Mouse (Mus musculus): ENCODE measurements around the gene Gna14. TPM values are rescaled to one million over a fixed set of nuclear protein-coding genes. Genes with fewer than 3 reads are reported as not detected.

The Gna14 gene
- polyA plus RNA-seq, 1 experiment from 2014 or later, result 1.3 TPM

DNA sequence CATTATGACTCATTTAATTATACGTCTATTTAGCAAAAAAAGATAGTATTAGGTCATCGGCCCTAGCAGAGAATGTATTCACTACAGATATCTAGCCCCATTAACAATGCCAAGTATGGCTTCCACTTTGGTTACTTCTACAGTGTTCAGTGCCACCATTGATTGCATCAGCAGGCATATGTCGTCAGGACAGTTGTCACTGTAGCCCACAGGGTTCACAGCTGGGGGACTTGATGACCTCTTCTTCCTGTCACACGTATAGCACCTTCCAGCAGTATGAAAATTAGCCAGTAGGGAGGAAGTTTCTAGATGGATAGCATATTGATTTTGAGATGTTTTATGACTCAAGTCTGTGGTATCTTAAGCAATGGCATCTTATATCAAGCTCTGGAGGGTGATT is 78.6 kb downstream of the Gna14 start:
- no peak for ATAC-seq (replicated peaks; ENCODE audit: extremely low read depth, insufficient read depth, low FRiP score)
- no peaks in the 10 kb centered on the region for H3K27me3 ChIP-seq (ENCODE audit: control insufficient read depth, insufficient read depth, low read length)
- WGBS, result 68% methylated on average over 4 of the region's 4 CpGs

DNA sequence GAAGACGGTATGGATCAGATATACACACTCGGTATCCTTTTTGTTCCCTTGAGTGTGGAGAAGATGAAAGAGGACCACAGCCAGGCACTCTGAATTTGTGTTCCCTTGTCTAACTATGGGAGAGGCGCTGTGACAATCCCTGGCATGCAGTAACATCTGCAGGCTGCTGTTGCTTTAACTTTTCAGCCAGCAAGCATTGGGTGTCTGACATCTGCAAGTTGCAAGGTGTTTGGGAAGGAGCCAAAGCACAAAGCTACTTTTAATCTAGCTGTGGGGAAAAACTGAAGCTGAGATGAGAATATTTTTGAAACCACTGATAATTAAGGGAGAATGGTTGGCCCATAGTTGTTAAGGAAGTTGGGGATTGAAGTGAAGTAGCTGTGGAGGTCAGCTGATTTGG is 83.0 kb downstream of the Gna14 start:
- H3K36me3 ChIP-seq (ENCODE audit: control insufficient read depth, insufficient read depth), result no peaks in the 10 kb centered on the region
- 0 out of 2 replicates have a peak, but pooled peaks cover 3% of the 10 kb centered on the region for H3K4me1 ChIP-seq (ENCODE audit: control insufficient read depth, insufficient read depth, low read length)
- 60% methylated on average over 3 of the region's 3 CpGs for WGBS
- no peak overlapping the region for H3K4me2 ChIP-seq (ENCODE audit: low read depth, low read length)
- H3K9me3 ChIP-seq (replicated peaks; ENCODE audit: control insufficient read depth, low read length), result no peaks in the 10 kb centered on the region
- no peak overlapping the region for H3K27ac ChIP-seq (ENCODE audit: low read length)
- ATAC-seq (replicated peaks; ENCODE audit: extremely low read depth, insufficient read depth, low FRiP score), result no peak
- no peaks in the 10 kb centered on the region for H3K27me3 ChIP-seq (ENCODE audit: control insufficient read depth, insufficient read depth, low read length)
- H3K4me3 ChIP-seq (ENCODE audit: low read length), result no peak overlapping the region
- no peak overlapping the region for H3K9ac ChIP-seq (ENCODE audit: low read length)

More for the DNA sequence above, 78.6 kb downstream of the Gna14 start:
- H3K27ac ChIP-seq (ENCODE audit: low read length), result no peak overlapping the region
- H3K4me2 ChIP-seq (ENCODE audit: low read depth, low read length), result no peak overlapping the region
- no peak overlapping the region for H3K4me3 ChIP-seq (ENCODE audit: low read length)
- no peaks in the 10 kb centered on the region for H3K36me3 ChIP-seq (ENCODE audit: control insufficient read depth, insufficient read depth)
- no peaks in the 10 kb centered on the region for H3K9me3 ChIP-seq (replicated peaks; ENCODE audit: control insufficient read depth, low read length)
- no peak overlapping the region for H3K9ac ChIP-seq (ENCODE audit: low read length)
- 0 out of 2 replicates have a peak, but pooled peaks cover 5% of the 10 kb centered on the region for H3K4me1 ChIP-seq (ENCODE audit: control insufficient read depth, insufficient read depth, low read length)

DNA sequence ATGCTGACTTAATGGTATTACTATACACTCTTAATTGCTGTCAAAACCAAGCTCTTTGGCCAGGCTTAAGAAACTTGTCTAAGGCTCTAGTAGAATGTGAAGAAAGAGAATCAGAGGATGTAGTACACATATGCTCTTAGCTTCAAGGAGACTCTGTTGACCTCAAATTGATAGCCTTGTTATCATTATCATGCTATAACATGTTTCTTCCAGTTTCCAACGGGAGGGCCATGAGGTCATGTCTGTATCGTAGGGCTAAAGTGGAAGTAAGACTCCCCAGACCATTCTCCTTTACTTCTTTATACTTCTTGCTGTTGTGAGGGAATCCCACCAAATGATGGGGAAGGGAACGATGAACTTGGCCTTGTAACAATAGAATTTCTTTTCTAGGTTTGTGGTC is 85.0 kb downstream of the Gna14 start:
- Histone ChIP-seq H3K36me3 (ENCODE audit: control insufficient read depth, insufficient read depth) (no peaks in the 10 kb centered on the region), H3K27ac (ENCODE audit: low read length) (no peak overlapping the region), H3K9me3 (replicated peaks; ENCODE audit: control insufficient read depth, low read length) (no peaks in the 10 kb centered on the region), H3K4me3 (ENCODE audit: low read length) (no peak overlapping the region), H3K27me3 (ENCODE audit: control insufficient read depth, insufficient read depth, low read length) (no peaks in the 10 kb centered on the region), H3K4me1 (ENCODE audit: control insufficient read depth, insufficient read depth, low read length) (0 out of 2 replicates have a peak, but pooled peaks cover 3% of the 10 kb centered on the region), H3K4me2 (ENCODE audit: low read depth, low read length) (no peak overlapping the region), H3K9ac (ENCODE audit: low read length) (no peak overlapping the region)
- no peak for ATAC-seq (replicated peaks; ENCODE audit: extremely low read depth, insufficient read depth, low FRiP score)
- WGBS, result 71% methylated on average over 3 of the region's 3 CpGs

DNA sequence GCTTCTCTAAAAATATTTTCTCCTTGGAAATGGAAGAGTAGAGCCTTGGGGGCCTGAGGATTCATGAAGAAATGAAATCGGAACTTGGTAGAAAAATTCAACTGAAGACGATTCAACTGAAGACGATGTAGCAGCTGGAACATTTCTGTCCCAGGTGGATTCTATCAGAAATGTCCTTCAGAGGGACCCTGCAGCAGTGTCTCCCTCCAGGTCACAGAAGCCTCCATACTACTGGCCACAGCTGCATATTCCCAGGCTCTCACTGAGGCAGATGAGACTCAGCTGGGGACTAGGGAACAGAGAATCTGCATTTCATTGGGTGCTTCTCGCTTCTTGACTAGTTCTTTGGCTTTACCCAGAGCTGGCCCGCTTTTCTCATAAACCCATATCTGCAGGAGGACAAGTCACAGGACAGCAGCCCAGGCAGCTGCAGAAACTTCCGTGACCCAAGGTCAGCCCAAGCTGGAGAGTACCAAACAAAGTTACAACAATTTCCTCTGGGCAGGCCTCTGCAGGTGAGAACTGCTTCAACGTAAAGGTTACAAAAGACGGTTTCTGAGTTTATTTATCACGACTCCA is 90.8 kb downstream of the Gna14 start:
- Histone ChIP-seq H3K9ac (ENCODE audit: low read length) (no peak overlapping the region), H3K36me3 (ENCODE audit: control insufficient read depth, insufficient read depth) (no peaks in the 10 kb centered on the region), H3K27me3 (ENCODE audit: control insufficient read depth, insufficient read depth, low read length) (no peaks in the 10 kb centered on the region), H3K9me3 (replicated peaks; ENCODE audit: control insufficient read depth, low read length) (no peaks in the 10 kb centered on the region), H3K4me3 (ENCODE audit: low read length) (no peak overlapping the region), H3K27ac (ENCODE audit: low read length) (no peak overlapping the region), H3K4me1 (ENCODE audit: control insufficient read depth, insufficient read depth, low read length) (no peaks in the 10 kb centered on the region), H3K4me2 (ENCODE audit: low read depth, low read length) (no peak overlapping the region)
- WGBS, result 78% methylated on average over 9 of the region's 9 CpGs
- no peak for ATAC-seq (replicated peaks; ENCODE audit: extremely low read depth, insufficient read depth, low FRiP score)

DNA sequence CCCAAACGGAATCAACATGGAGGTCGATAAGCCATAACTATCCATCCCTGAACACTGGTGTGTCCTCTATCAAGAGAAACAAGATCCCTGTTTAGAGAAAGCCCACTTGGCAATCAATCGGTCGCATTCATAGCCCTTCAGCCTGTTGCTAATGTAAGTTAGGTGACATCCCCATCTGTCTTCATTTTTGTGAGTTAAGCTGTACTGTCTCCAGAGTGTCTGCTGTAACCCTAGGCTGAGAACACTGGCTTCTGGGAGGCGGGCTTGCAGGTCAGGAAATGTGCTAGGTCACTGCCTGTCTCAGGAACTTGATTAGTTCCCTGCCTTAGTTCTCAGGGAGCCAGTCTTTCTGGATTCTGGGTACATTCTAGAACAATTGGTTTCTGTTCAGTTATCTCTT is 91.5 kb downstream of the Gna14 start:
- no peak overlapping the region for H3K4me2 ChIP-seq (ENCODE audit: low read depth, low read length)
- H3K9ac ChIP-seq (ENCODE audit: low read length), result no peak overlapping the region
- WGBS, result 72% methylated on average over 5 of the region's 5 CpGs
- H3K27ac ChIP-seq (ENCODE audit: low read length), result no peak overlapping the region
- H3K36me3 ChIP-seq (ENCODE audit: control insufficient read depth, insufficient read depth), result no peaks in the 10 kb centered on the region
- H3K4me3 ChIP-seq (ENCODE audit: low read length), result no peak overlapping the region
- H3K9me3 ChIP-seq (replicated peaks; ENCODE audit: control insufficient read depth, low read length), result no peaks in the 10 kb centered on the region
- ATAC-seq (replicated peaks; ENCODE audit: extremely low read depth, insufficient read depth, low FRiP score), result no peak
- H3K27me3 ChIP-seq (ENCODE audit: control insufficient read depth, insufficient read depth, low read length), result no peaks in the 10 kb centered on the region
- H3K4me1 ChIP-seq (ENCODE audit: control insufficient read depth, insufficient read depth, low read length), result no peaks in the 10 kb centered on the region

DNA sequence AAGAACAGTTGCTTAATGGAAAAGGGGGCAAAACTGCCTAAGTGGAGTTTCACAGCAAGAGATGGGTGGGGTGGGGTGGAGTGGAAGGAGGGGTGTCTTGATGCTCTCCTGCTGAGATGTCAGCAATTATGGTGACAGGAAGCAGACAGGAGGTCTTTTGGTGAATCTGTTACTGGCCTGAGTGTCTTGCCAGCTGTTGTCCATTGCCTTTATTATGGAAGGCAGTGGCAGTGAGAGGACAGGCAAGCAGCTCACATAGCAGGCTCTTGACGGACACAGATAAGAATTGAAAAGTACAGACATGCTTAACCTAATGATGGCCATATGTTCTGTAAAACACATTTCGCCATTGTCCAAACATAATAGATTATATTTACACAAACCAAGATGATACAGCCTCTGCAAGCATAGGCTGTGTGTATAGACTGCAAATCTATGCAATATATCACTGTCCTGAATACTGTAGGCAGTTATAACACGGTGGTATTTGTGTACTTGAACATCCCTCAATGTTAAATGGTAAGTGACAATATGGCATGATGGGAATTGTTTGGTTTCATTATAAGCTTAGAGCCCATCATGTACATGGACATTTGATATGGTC is 92.8 kb downstream of the Gna14 start:
- no peak overlapping the region for H3K4me3 ChIP-seq (ENCODE audit: low read length)
- ATAC-seq (replicated peaks; ENCODE audit: extremely low read depth, insufficient read depth, low FRiP score), result no peak
- H3K4me2 ChIP-seq (ENCODE audit: low read depth, low read length), result no peak overlapping the region
- H3K36me3 ChIP-seq (ENCODE audit: control insufficient read depth, insufficient read depth), result no peaks in the 10 kb centered on the region
- no peaks in the 10 kb centered on the region for H3K27me3 ChIP-seq (ENCODE audit: control insufficient read depth, insufficient read depth, low read length)
- H3K27ac ChIP-seq (ENCODE audit: low read length), result no peak overlapping the region
- H3K9me3 ChIP-seq (replicated peaks; ENCODE audit: control insufficient read depth, low read length), result no peaks in the 10 kb centered on the region
- no peak overlapping the region for H3K9ac ChIP-seq (ENCODE audit: low read length)
- H3K4me1 ChIP-seq (ENCODE audit: control insufficient read depth, insufficient read depth, low read length), result no peaks in the 10 kb centered on the region
- WGBS, result 73% methylated on average over 3 of the region's 3 CpGs

DNA sequence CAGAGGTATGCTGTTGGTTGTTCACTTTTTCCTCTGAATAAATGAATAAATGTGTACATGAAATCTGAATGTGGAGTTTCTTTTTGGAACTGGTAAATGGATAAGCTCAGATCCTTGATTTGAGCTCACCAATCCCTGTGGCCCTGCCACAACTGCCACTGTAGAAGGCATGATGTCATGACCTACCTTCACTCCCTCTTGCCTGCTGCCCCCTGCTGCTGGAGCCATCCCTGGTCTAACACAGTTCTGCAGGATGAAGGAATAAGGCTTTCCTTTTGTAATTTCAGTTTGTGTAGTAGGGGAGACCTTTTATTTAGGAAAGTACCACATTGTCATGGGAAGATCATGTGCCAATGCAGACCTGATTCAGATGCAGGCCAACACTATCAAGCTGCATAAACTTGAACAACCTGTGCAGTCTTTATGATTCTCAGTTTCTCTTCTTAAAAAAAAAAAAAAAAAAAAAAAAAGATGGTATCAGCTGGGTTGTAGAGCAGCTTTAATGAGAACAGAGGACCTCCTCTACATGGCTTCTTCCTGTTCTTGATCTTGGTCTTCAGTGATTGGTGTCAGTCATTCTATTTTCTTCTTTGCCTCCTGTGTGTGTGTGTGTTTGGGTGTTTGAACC is 93.8 kb downstream of the Gna14 start:
- Histone ChIP-seq H3K27me3 (ENCODE audit: control insufficient read depth, insufficient read depth, low read length) (no peaks in the 10 kb centered on the region), H3K27ac (ENCODE audit: low read length) (no peak overlapping the region), H3K9ac (ENCODE audit: low read length) (no peak overlapping the region), H3K36me3 (ENCODE audit: control insufficient read depth, insufficient read depth) (no peaks in the 10 kb centered on the region), H3K9me3 (replicated peaks; ENCODE audit: control insufficient read depth, low read length) (no peaks in the 10 kb centered on the region), H3K4me2 (ENCODE audit: low read depth, low read length) (no peak overlapping the region), H3K4me3 (ENCODE audit: low read length) (no peak overlapping the region), H3K4me1 (ENCODE audit: control insufficient read depth, insufficient read depth, low read length) (no peaks in the 10 kb centered on the region)
- ATAC-seq (replicated peaks; ENCODE audit: extremely low read depth, insufficient read depth, low FRiP score), result no peak

DNA sequence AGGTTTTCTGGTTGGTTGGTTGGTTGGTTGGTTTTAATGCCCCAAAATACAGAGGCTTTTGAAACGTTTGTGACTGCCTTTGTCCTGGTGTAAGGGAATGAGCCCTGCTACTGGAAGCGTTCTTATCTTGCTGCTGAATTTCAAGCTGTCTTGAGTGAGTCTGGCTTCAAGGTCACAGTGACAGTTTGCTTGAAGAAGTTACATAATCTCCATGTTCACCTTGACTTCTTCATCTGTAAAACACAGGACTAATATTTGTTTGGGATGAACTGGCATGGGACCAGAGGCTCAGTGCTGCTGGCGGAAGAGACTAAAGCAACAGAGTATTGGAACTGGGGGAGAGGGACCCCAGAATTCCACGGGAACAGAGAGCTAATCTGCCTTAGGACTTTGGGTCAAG is 94.4 kb downstream of the Gna14 start:
- H3K4me2 ChIP-seq (ENCODE audit: low read depth, low read length), result no peak overlapping the region
- no peak for ATAC-seq (replicated peaks; ENCODE audit: extremely low read depth, insufficient read depth, low FRiP score)
- H3K27ac ChIP-seq (ENCODE audit: low read length), result no peak overlapping the region
- H3K9me3 ChIP-seq (replicated peaks; ENCODE audit: control insufficient read depth, low read length), result no peaks in the 10 kb centered on the region
- no peaks in the 10 kb centered on the region for H3K4me1 ChIP-seq (ENCODE audit: control insufficient read depth, insufficient read depth, low read length)
- no peaks in the 10 kb centered on the region for H3K36me3 ChIP-seq (ENCODE audit: control insufficient read depth, insufficient read depth)
- no peak overlapping the region for H3K4me3 ChIP-seq (ENCODE audit: low read length)
- WGBS, result 55% methylated on average over 4 of the region's 4 CpGs
- H3K9ac ChIP-seq (ENCODE audit: low read length), result no peak overlapping the region
- no peaks in the 10 kb centered on the region for H3K27me3 ChIP-seq (ENCODE audit: control insufficient read depth, insufficient read depth, low read length)

DNA sequence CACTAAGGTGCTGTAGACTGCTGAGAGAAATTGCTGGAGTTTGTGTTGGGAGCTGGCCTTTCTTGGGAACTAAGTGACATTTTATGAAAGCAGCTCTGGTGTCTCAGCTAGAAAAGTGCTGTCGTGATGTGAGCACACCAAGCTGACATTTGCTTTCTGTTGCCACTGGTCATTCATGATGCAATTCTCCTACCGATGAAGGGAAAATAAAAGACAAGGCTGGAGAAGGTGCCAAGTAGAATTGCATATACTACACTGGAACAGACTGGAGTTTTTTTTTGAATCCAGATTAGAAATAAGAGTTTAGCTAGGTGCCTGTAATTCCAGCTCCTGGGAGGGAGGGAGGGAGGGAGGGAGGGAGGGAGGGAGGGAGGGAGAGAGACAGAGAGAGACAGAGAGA is 98.7 kb downstream of the Gna14 start:
- H3K4me2 ChIP-seq (ENCODE audit: low read depth, low read length), result no peak overlapping the region
- H3K9ac ChIP-seq (ENCODE audit: low read length), result no peak overlapping the region
- WGBS, result 80% methylated on average over 2 of the region's 2 CpGs
- no peaks in the 10 kb centered on the region for H3K27me3 ChIP-seq (ENCODE audit: control insufficient read depth, insufficient read depth, low read length)
- ATAC-seq (replicated peaks; ENCODE audit: extremely low read depth, insufficient read depth, low FRiP score), result no peak
- no peaks in the 10 kb centered on the region for H3K4me1 ChIP-seq (ENCODE audit: control insufficient read depth, insufficient read depth, low read length)
- no peak overlapping the region for H3K27ac ChIP-seq (ENCODE audit: low read length)
- no peaks in the 10 kb centered on the region for H3K36me3 ChIP-seq (ENCODE audit: control insufficient read depth, insufficient read depth)
- no peak overlapping the region for H3K4me3 ChIP-seq (ENCODE audit: low read length)
- H3K9me3 ChIP-seq (replicated peaks; ENCODE audit: control insufficient read depth, low read length), result no peaks in the 10 kb centered on the region

All from heart, embryonic 16.5 days (tissue).